Mouse (Mus musculus): Measurements from ENCODE around the gene Fbxw9.

DNA sequence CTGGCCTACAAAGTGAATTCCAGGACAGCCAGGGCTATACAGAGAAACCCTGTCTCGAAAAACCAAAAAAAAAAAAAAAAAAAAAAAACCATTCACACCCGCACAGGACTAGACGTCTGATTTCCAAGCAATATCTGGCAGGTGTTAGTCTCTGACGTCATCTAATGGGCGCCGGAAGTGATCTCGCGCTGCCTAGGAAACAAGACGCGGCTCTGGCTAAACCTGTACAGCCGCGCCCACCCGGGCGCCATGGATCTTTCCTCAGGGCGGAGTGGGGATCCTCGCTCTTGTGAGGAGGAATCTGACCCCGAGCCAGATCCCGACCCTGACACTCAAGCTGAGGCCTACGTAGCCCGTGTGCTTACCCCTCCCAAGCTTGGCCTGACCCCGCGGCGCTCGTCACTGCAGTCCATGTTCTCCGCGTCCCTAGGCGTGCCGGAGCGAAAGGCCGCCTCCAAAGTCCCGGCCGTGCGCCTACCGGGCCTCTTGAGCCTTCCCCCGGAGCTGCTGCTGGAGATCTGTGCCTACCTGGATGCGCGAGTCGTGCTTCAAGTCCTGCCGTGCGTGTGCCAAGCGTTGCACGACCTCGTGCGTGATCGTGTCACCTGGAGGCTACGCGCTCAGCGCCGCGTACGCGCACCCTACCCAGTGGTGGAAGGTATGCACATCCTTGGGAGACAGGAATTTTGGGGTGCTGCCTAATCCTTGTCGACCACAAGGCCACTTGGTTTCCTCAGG lies at the start of gene Fbxw9:
- TF ChIP-seq POLR2A (IDR thresholded peaks at IDR 0.05; ENCODE audit: insufficient read depth, low read length) (no peak), CTCF (IDR thresholded peaks at IDR 0.05; ENCODE audit: low read depth, low read length) (no peak)
